Mouse (Mus musculus) olfactory bulb, adult 2 months (tissue): Measurements from ENCODE around the gene I830077J02Rik.

Source experiments
- CTCF ChIP-seq: fragments of 200-500 bp; IDR thresholded peaks from 2 replicates; pipeline ENCODE4 v1.5.1; 2012; ENCODE audit warnings: low read depth, mild to moderate bottlenecking, low read length, moderate library complexity; ENCODE audit not compliant: insufficient read depth
- POLR2A ChIP-seq: fragments of 200-500 bp; IDR thresholded peaks from 2 replicates; pipeline ENCODE4 v1.6.1; 2012; ENCODE audit warnings: mild to moderate bottlenecking, low read depth, low read length, moderate library complexity; ENCODE audit not compliant: insufficient read depth

GRCm38 (mm10) chr3:105900716-105901115, 31.7 kb downstream of the I830077J02Rik start:
- no peak for TF ChIP-seq CTCF
- TF ChIP-seq POLR2A = no peak
